In genomic region chr12:51865061-51865789, GRCm38 (mm10) we compare ENCODE assay signal across 9 mouse cellular contexts. TPM values are rescaled to one million over a fixed set of nuclear protein-coding genes. Genes with fewer than 3 reads are reported as not detected.
A peak's percentile ranks its signal among the peaks of the same experiment; 100 is the strongest.
DNase-seq lines count a peak whose midpoint lies in the region; ATAC-seq and TF ChIP-seq lines count a peak whose summit lies in the region.
"Had no signal": no experiment of that assay in that cellular context is flagged by ENCODE, and none has a peak within 500 bp of the region (broad histone marks: within the 10 kb centered on the region; RNA-seq: fewer than 3 reads in every experiment).

No protein-coding gene starts in this region.

- H3K9ac ChIP-seq in kidney, embryonic 14.5 days (ENCODE audit: low read depth, low read length) = no peak overlapping the region
- H3K9ac ChIP-seq in hindbrain, embryonic 14.5 days = 0 out of 2 replicates have a peak overlapping the region, but pooled peaks have one; percentile 13
- no peak overlapping the region; the same call in 1 of the 2 replicates for H3K9ac ChIP-seq in midbrain, postnatal 0 days (replicated peaks; ENCODE audit: low read length, poor library complexity, severe bottlenecking)
- H3K9ac ChIP-seq: lung, embryonic 15.5 days had no signal

- no peaks in the 10 kb centered on the region for H3K36me3 ChIP-seq in kidney, embryonic 14.5 days (ENCODE audit: control insufficient read depth, insufficient read depth, low read length)
- no peaks in the 10 kb centered on the region for H3K36me3 ChIP-seq in hindbrain, embryonic 14.5 days (replicated peaks; ENCODE audit: control insufficient read depth, insufficient read depth)
- no peaks in the 10 kb centered on the region for H3K36me3 ChIP-seq in midbrain, postnatal 0 days (ENCODE audit: insufficient read depth, low read length)
- H3K36me3 ChIP-seq: lung, embryonic 15.5 days had no signal

- no peaks in the 10 kb centered on the region for H3K27me3 ChIP-seq in kidney, embryonic 14.5 days (ENCODE audit: control insufficient read depth, insufficient read depth, low read length)
- no peaks in the 10 kb centered on the region for H3K27me3 ChIP-seq in hindbrain, embryonic 14.5 days (ENCODE audit: control insufficient read depth, insufficient read depth, low read length)
- H3K27me3 ChIP-seq in midbrain, postnatal 0 days (ENCODE audit: insufficient read depth, low read length) = no peaks in the 10 kb centered on the region
- H3K27me3 ChIP-seq: lung, embryonic 15.5 days had no signal

- no peaks in the 10 kb centered on the region for H3K9me3 ChIP-seq in kidney, embryonic 14.5 days (ENCODE audit: control insufficient read depth, low read length)
- H3K9me3 ChIP-seq in hindbrain, embryonic 14.5 days (ENCODE audit: control insufficient read depth, low read length) = no peaks in the 10 kb centered on the region
- no peaks in the 10 kb centered on the region for H3K9me3 ChIP-seq in midbrain, postnatal 0 days (ENCODE audit: low read length)
- H3K9me3 ChIP-seq: lung, embryonic 15.5 days had no signal

- WGBS in kidney, embryonic 14.5 days = 60% methylated on average over 9 of the region's 9 CpGs
- 37% methylated on average over 9 of the region's 9 CpGs for WGBS in hindbrain, embryonic 14.5 days
- WGBS in midbrain, postnatal 0 days = 42% methylated on average over 9 of the region's 9 CpGs

- TF ChIP-seq CTCF in midbrain, postnatal 0 days (IDR thresholded peaks at IDR 0.05) = no peak

- H3K4me1 ChIP-seq in kidney, embryonic 14.5 days (ENCODE audit: control insufficient read depth, insufficient read depth, low read length) = peaks cover 6% of the 10 kb centered on the region; the same call in 1 of the 2 replicates
- peaks cover 12% of the 10 kb centered on the region for H3K4me1 ChIP-seq in hindbrain, embryonic 14.5 days (replicated peaks; ENCODE audit: control insufficient read depth, insufficient read depth, low read length)
- H3K4me1 ChIP-seq in midbrain, postnatal 0 days (ENCODE audit: insufficient read depth, low read length) = peaks cover 11% of the 10 kb centered on the region

- no peak overlapping the region for H3K4me2 ChIP-seq in kidney, embryonic 14.5 days (replicated peaks; ENCODE audit: low read depth, low read length)
- no peak overlapping the region for H3K4me2 ChIP-seq in hindbrain, embryonic 14.5 days (replicated peaks)
- H3K4me2 ChIP-seq in midbrain, postnatal 0 days (ENCODE audit: low read depth, low read length, poor library complexity, severe bottlenecking) = no peak overlapping the region
- H3K4me2 ChIP-seq: lung, embryonic 15.5 days had no signal

- peak; percentile 42 for DNase-seq in kidney, adult 9 months
- peak; percentile 32 for DNase-seq in adipocyte (ENCODE audit: low spot score)
- DNase-seq in hindbrain, embryonic 14.5 days (ENCODE audit: low spot score) = no peak
- no peak for DNase-seq in midbrain, postnatal 0 days (ENCODE audit: low spot score)
- no peak for DNase-seq in testis, postnatal 10 days (ENCODE audit: low spot score)
- DNase-seq in urinary bladder, adult 2 months (ENCODE audit: low spot score) = no peak
- DNase-seq in cerebellum, adult 9-11 months = no peak

- no peak overlapping the region for H3K4me3 ChIP-seq in kidney, embryonic 14.5 days (ENCODE audit: low read length)
- no peak overlapping the region for H3K4me3 ChIP-seq in hindbrain, embryonic 14.5 days (replicated peaks; ENCODE audit: low read length)
- H3K4me3 ChIP-seq in midbrain, postnatal 0 days (ENCODE audit: low read depth, low read length) = no peak overlapping the region
- H3K4me3 ChIP-seq: lung, embryonic 15.5 days had no signal

- ATAC-seq in kidney, embryonic 14.5 days (ENCODE audit: low FRiP score, low TSS enrichment) = no peak
- no peak for ATAC-seq in hindbrain, embryonic 14.5 days (ENCODE audit: low FRiP score)
- ATAC-seq in midbrain, postnatal 0 days (ENCODE audit: low FRiP score) = peak; percentile 15; the same call in 1 of the 2 replicates

- no peak overlapping the region for H3K27ac ChIP-seq in kidney, embryonic 14.5 days (ENCODE audit: low read depth, low read length)
- peak overlapping the region; percentile 64 for H3K27ac ChIP-seq in hindbrain, embryonic 14.5 days
- peak overlapping the region; percentile 62 for H3K27ac ChIP-seq in midbrain, postnatal 0 days (ENCODE audit: low read depth, low read length)
- H3K27ac ChIP-seq: lung, embryonic 15.5 days had no signal

RNA-seq across cellular contexts. Expression of gene Hectd1, which starts 35.9 kb away (rescaled TPM):
- 36.0 and 51.6 TPM in 2 replicates for polyA plus RNA-seq in kidney, embryonic 14.5 days (2014; fragmentation: Nextera tagmentation; extraction: Ambion mirVana)
- polyA plus RNA-seq in hindbrain, embryonic 14.5 days (2014; fragmentation: Nextera tagmentation; extraction: Ambion mirVana) = 42.9 and 44.3 TPM in 2 replicates
- total RNA-seq in midbrain, postnatal 0 days (2014; rRNA removed) = 75.7 and 91.7 TPM in 2 replicates
- polyA plus RNA-seq in midbrain, postnatal 0 days (2015; fragmentation: Nextera tagmentation; extraction: Ambion mirVana) = 24.9 and 29.5 TPM in 2 replicates
- 42.6 and 46.7 TPM in 2 replicates for polyA plus RNA-seq in urinary bladder, adult 2 months (2012; rRNA removed)

Comparison
In these comparisons a context has a peak if more than half of its experiments do, and no peak if none do; other contexts are left out.
1. DNase-seq: peak in kidney, adult 9 months (single experiment) and adipocyte (single experiment); none in hindbrain, embryonic 14.5 days (single experiment), midbrain, postnatal 0 days (single experiment), testis, postnatal 10 days (single experiment), urinary bladder, adult 2 months (single experiment) and cerebellum, adult 9-11 months (single experiment).